Mouse (Mus musculus) liver, embryonic 16.5 days (tissue): Measurements from ENCODE around the gene Sirt2. TPM values are rescaled to one million over a fixed set of nuclear protein-coding genes. Genes with fewer than 3 reads are reported as not detected.

ENCODE experiments used
- ATAC-seq: fragments of 200-750 bp; cut with Nextera tagmentation; 2 replicates; pipeline ENCODE4 v1.8.0; 2017; ENCODE audit warnings: low read depth, mild to moderate bottlenecking, moderate number of reproducible peaks, moderate library complexity
- H3K27ac ChIP-seq: fragments of 300-500 bp; sonication (generic); 2 replicates; pipeline ENCODE4 v1.5.1; 2014; ENCODE audit warnings: mild to moderate bottlenecking, low read length
- H3K27me3 ChIP-seq: fragments of 300-500 bp; sonication (generic); 2 replicates; pipeline ENCODE4 v1.6.1; 2014; ENCODE audit warnings: low read depth, low read length, mixed read lengths; ENCODE audit not compliant: control insufficient read depth, insufficient read depth
- H3K36me3 ChIP-seq: fragments of 300-500 bp; sonication (generic); 2 replicates; pipeline ENCODE4 v1.6.1; 2014; ENCODE audit warnings: mild to moderate bottlenecking; ENCODE audit not compliant: control insufficient read depth, insufficient read depth
- H3K4me1 ChIP-seq: fragments of 300-500 bp; sonication (generic); 2 replicates; pipeline ENCODE4 v1.6.1; 2014; ENCODE audit warnings: low read depth, low read length, mixed read lengths; ENCODE audit not compliant: control insufficient read depth
- H3K4me2 ChIP-seq: fragments of 300-500 bp; sonication (generic); 2 replicates; pipeline ENCODE4 v1.6.1; 2014; ENCODE audit warnings: low read depth, low read length, mixed read lengths
- H3K4me3 ChIP-seq: fragments of 300-500 bp; sonication (generic); 2 replicates; pipeline ENCODE4 v1.5.1; 2014; ENCODE audit warnings: low read depth, mild to moderate bottlenecking, low read length
- H3K9ac ChIP-seq: fragments of 300-500 bp; sonication (generic); 2 replicates; pipeline ENCODE4 v1.6.1; 2014; ENCODE audit warnings: low read depth, low read length
- H3K9me3 ChIP-seq: fragments of 300-500 bp; sonication (generic); replicated peaks from 2 replicates; pipeline ENCODE4 v1.6.1; 2016; ENCODE audit warnings: low read length; ENCODE audit not compliant: control insufficient read depth
- WGBS: fragments of 180-500 bp; shearing (Covaris S2); extraction: QIAGEN DNeasy Blood & Tissue Kit; methylation state at CpG from one replicate; pipeline ENCODE4 v1.1.7; 2014; ENCODE audit not compliant: insufficient replicate concordance; 5-methylcytosine and 5-hydroxymethylcytosine counted together
- polyA plus RNA-seq: library from polyadenylated mRNA; unstranded; fragments of >200 nt; fragmentation: Nextera tagmentation; extraction: Ambion mirVana; gene quantifications from 2 replicates; pipeline ENCODE4 v1.2.1, GENCODE M21; 2015

Sirt2 gene
- polyA plus RNA-seq, 1 experiment from 2014 or later: 28.0 TPM

- H3K27ac ChIP-seq: no peak within 1 kb of the TSS
- no peaks in the 10 kb centered on the region for H3K36me3 ChIP-seq
- H3K4me2 ChIP-seq: peak within 1 kb of the TSS; percentile 14; the same call in 1 of the 2 replicates
- no peaks in the 10 kb centered on the region for H3K4me1 ChIP-seq
- ATAC-seq: no peak
- no peaks in the 10 kb centered on the region for H3K9me3 ChIP-seq
- H3K4me3 ChIP-seq: peak within 1 kb of the TSS; percentile 22
- 41% methylated on average over 5 of the region's 5 CpGs for WGBS
- peak within 1 kb of the TSS; percentile 21; the same call in 1 of the 2 replicates for H3K9ac ChIP-seq
- no peaks in the 10 kb centered on the region for H3K27me3 ChIP-seq
Observed at GRCm38 (mm10) chr7:28788307-28789195, 22.0 kb downstream of the Sirt2 start, which contains the start of gene Rinl. Rinl (plus strand) TSS chr7:28788969.

- peak overlapping the region; percentile 22 for H3K4me3 ChIP-seq
- no peaks in the 10 kb centered on the region for H3K27me3 ChIP-seq
- no peaks in the 10 kb centered on the region for H3K4me1 ChIP-seq
- ATAC-seq: no peak
- H3K36me3 ChIP-seq: no peaks in the 10 kb centered on the region
- H3K27ac ChIP-seq: no peak overlapping the region
- no peaks in the 10 kb centered on the region for H3K9me3 ChIP-seq
- H3K4me2 ChIP-seq: peak overlapping the region; percentile 14; the same call in 1 of the 2 replicates
- WGBS: 81% methylated on average over 3 of the region's 3 CpGs
- H3K9ac ChIP-seq: peak overlapping the region; percentile 21; the same call in 1 of the 2 replicates
Observed at GRCm38 (mm10) chr7:28789235-28789634, 22.7 kb downstream of the Sirt2 start.

- no peaks in the 10 kb centered on the region for H3K27me3 ChIP-seq
- H3K36me3 ChIP-seq: no peaks in the 10 kb centered on the region
- no peak overlapping the region for H3K4me3 ChIP-seq
- no peak overlapping the region for H3K27ac ChIP-seq
- H3K4me2 ChIP-seq: no peak overlapping the region
- 45% methylated on average over 8 of the region's 8 CpGs for WGBS
- no peak overlapping the region for H3K9ac ChIP-seq
- H3K9me3 ChIP-seq: no peaks in the 10 kb centered on the region
- H3K4me1 ChIP-seq: no peaks in the 10 kb centered on the region
- ATAC-seq: peak; percentile 35; the same call in 1 of the 2 replicates
Observed at GRCm38 (mm10) chr7:28790066-28790806, 23.7 kb downstream of the Sirt2 start.

- no peak for ATAC-seq
- Histone ChIP-seq H3K9ac (no peak overlapping the region), H3K4me1 (peaks cover 13% of the 10 kb centered on the region), H3K4me3 (no peak overlapping the region), H3K36me3 (no peaks in the 10 kb centered on the region), H3K9me3 (no peaks in the 10 kb centered on the region), H3K27ac (no peak overlapping the region), H3K27me3 (no peaks in the 10 kb centered on the region), H3K4me2 (no peak overlapping the region)
Observed at GRCm38 (mm10) chr7:28791706-28792105, 25.2 kb downstream of the Sirt2 start.

GRCm38 (mm10) chr7:28792391-28793185, 26.1 kb downstream of the Sirt2 start:
- no peak for ATAC-seq

GRCm38 (mm10) chr7:28793834-28794233, 27.3 kb downstream of the Sirt2 start:
- H3K27me3 ChIP-seq: no peaks in the 10 kb centered on the region
- H3K4me2 ChIP-seq: no peak overlapping the region
- WGBS: 12% methylated on average over 2 of the region's 2 CpGs
- ATAC-seq: no peak
- H3K4me1 ChIP-seq: peaks cover 17% of the 10 kb centered on the region
- H3K36me3 ChIP-seq: no peaks in the 10 kb centered on the region
- no peaks in the 10 kb centered on the region for H3K9me3 ChIP-seq
- no peak overlapping the region for H3K27ac ChIP-seq
- H3K9ac ChIP-seq: no peak overlapping the region
- no peak overlapping the region for H3K4me3 ChIP-seq

More at GRCm38 (mm10) chr7:28792391-28793185, 26.1 kb downstream of the Sirt2 start:
- no peaks in the 10 kb centered on the region for H3K36me3 ChIP-seq
- 55% methylated on average over 13 of the region's 14 CpGs for WGBS
- H3K27ac ChIP-seq: no peak overlapping the region
- peaks cover 17% of the 10 kb centered on the region for H3K4me1 ChIP-seq
- H3K9ac ChIP-seq: no peak overlapping the region
- H3K4me3 ChIP-seq: no peak overlapping the region
- H3K4me2 ChIP-seq: no peak overlapping the region
- no peaks in the 10 kb centered on the region for H3K9me3 ChIP-seq
- H3K27me3 ChIP-seq: no peaks in the 10 kb centered on the region

- Histone ChIP-seq H3K9ac (no peak overlapping the region), H3K27ac (no peak overlapping the region), H3K36me3 (no peaks in the 10 kb centered on the region), H3K9me3 (no peaks in the 10 kb centered on the region), H3K4me2 (no peak overlapping the region), H3K27me3 (no peaks in the 10 kb centered on the region), H3K4me1 (peaks cover 17% of the 10 kb centered on the region), H3K4me3 (no peak overlapping the region)
- no peak for ATAC-seq
- WGBS: 75% methylated on average over 3 of the region's 3 CpGs
Observed at GRCm38 (mm10) chr7:28794496-28794895, 28.0 kb downstream of the Sirt2 start.

GRCm38 (mm10) chr7:28795832-28796231, 29.3 kb downstream of the Sirt2 start:
- Histone ChIP-seq H3K4me2 (peak overlapping the region; percentile 78), H3K9ac (peak overlapping the region; percentile 63), H3K27me3 (no peaks in the 10 kb centered on the region), H3K4me3 (peak overlapping the region; percentile 56), H3K4me1 (peaks cover 17% of the 10 kb centered on the region), H3K36me3 (no peaks in the 10 kb centered on the region), H3K27ac (peak overlapping the region; percentile 69), H3K9me3 (no peaks in the 10 kb centered on the region)
- ATAC-seq: 0 out of 2 replicates have a peak, but pooled peaks have one; percentile 17
- WGBS: 15% methylated on average over 15 of the region's 15 CpGs
